Mouse (Mus musculus) right cerebral cortex, adult 2 months (tissue): ENCODE measurements around the gene Rpl36a-ps1.

Experiments used
- DNase-seq, 2 experiments: peaks; one replicate each; pipeline ENCODE4 v3.0.0; 2021 to 2022; ENCODE audit warnings: low spot score in 2 of 2

The Rpl36a-ps1 gene

DNA sequence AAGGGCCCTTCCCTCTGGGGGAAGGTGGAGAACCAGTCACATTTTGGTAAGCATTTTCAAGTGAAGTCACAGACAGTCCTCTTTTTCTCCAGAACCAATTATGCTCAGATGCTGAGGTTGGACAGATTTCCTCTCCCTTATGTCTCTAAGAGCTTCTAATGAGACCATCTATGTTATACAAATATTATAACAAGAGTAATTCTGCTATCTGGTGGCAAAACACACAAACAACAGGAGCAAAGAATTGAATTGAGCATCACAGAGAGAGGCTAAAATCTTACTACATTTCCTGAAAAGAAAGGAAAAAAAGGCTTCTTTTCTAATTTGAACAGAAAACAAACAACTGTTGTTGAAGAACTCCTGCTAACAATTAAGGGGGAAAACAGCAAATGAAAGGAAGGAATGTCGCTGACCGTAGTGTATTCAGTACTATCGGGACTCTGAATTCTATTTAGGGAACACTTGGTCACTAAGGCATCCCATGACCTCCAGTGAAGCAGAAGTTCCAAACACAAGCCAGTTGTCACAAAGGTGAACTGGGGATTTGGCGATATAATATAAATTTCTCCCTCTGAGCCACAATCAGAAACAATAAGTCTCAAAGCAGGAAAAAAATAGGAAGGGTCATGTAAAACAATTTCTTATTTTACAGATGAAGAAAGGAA is 42.4 kb downstream of the Rpl36a-ps1 start:
- no peak for DNase-seq
